Mouse (Mus musculus) heart, postnatal 0 days (tissue): Measurements from ENCODE around the gene Ghr.

Experiments used
- CTCF ChIP-seq: IDR thresholded peaks from 2 replicates; pipeline ENCODE4 v1.5.1; 2016; ENCODE audit warnings: antibody characterized with exemption, control low read depth, low read depth
- EP300 ChIP-seq: IDR thresholded peaks from 2 replicates; pipeline ENCODE4 v1.6.1; 2016; ENCODE audit warnings: antibody characterized with exemption, low read depth

- no peak for TF ChIP-seq EP300
- no peak for TF ChIP-seq CTCF
Measured at GRCm38 (mm10) chr15:3383788-3384187, 199.5 kb downstream of the Ghr start.
